Mouse (Mus musculus) heart, embryonic 12.5 days (tissue): Measurements from ENCODE around the gene 6820408C15Rik. TPM values are rescaled to one million over a fixed set of nuclear protein-coding genes. Genes with fewer than 3 reads are reported as not detected.

ENCODE experiments used
- ATAC-seq: fragments of 200-750 bp; cut with Nextera tagmentation; 2 replicates; pipeline ENCODE4 v1.8.0; 2017; ENCODE audit warnings: moderate TSS enrichment, moderate library complexity; ENCODE audit not compliant: insufficient number of reproducible peaks, low FRiP score
- H3K27ac ChIP-seq: fragments of 300-500 bp; sonication (generic); 2 replicates; pipeline ENCODE4 v1.5.1; 2016; ENCODE audit warnings: mild to moderate bottlenecking, moderate library complexity; ENCODE audit not compliant: poor library complexity, severe bottlenecking
- H3K27me3 ChIP-seq: fragments of 300-500 bp; sonication (generic); replicated peaks from 2 replicates; pipeline ENCODE4 v1.6.1; 2016; ENCODE audit warnings: mild to moderate bottlenecking, moderate library complexity
- H3K36me3 ChIP-seq: fragments of 300-500 bp; sonication (generic); 2 replicates; pipeline ENCODE4 v1.6.1; 2016; ENCODE audit warnings: mild to moderate bottlenecking, moderate library complexity
- H3K4me1 ChIP-seq: fragments of 300-500 bp; sonication (generic); replicated peaks from 2 replicates; pipeline ENCODE4 v1.6.1; 2016; ENCODE audit warnings: mild to moderate bottlenecking
- H3K4me2 ChIP-seq: fragments of 300-500 bp; sonication (generic); 2 replicates; pipeline ENCODE4 v1.6.1; 2016; ENCODE audit warnings: mild to moderate bottlenecking, moderate library complexity
- H3K4me3 ChIP-seq: fragments of 300-500 bp; sonication (generic); 2 replicates; pipeline ENCODE4 v1.5.1; 2016; ENCODE audit warnings: mild to moderate bottlenecking
- H3K9ac ChIP-seq: fragments of 300-500 bp; sonication (generic); 2 replicates; pipeline ENCODE4 v1.6.1; 2016; ENCODE audit warnings: mild to moderate bottlenecking, moderate library complexity
- H3K9me3 ChIP-seq: fragments of 300-500 bp; sonication (generic); replicated peaks from 2 replicates; pipeline ENCODE4 v1.6.1; 2016; ENCODE audit warnings: mild to moderate bottlenecking, moderate library complexity
- WGBS: fragments of 180-500 bp; shearing (Covaris S2); methylation state at CpG from one replicate; pipeline ENCODE4 v1.1.7; 2016; 5-methylcytosine and 5-hydroxymethylcytosine counted together
- polyA plus RNA-seq: library from polyadenylated mRNA; unstranded; fragments of >200 nt; fragmentation: Nextera tagmentation; extraction: Ambion mirVana; gene quantifications from 2 replicates; pipeline ENCODE4 v1.2.1, GENCODE M21; 2016

6820408C15Rik gene
- polyA plus RNA-seq, 1 experiment from 2014 or later = 2.1 TPM

DNA sequence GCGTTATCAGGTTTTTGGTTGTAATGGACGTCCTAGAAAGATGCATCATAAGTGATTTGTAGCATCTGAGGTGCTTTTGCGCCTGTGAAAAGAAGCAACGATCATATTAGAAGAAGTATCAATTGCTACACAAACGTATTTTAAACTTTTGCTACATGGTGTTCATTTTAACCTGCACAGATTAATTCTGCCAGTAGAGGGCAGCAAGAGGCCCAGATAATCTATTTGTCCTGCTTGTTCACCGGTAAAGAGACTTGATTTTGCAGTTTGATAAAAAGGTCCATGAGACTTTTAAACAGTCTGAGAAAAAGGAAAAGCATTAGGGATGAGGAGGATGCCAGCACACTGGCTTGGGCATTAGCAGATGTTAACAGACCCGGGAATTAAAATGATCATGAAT lies 55.6 kb downstream of the 6820408C15Rik start:
- H3K9ac ChIP-seq = no peak overlapping the region
- no peaks in the 10 kb centered on the region for H3K36me3 ChIP-seq
- H3K27me3 ChIP-seq = peaks cover 4% of the 10 kb centered on the region; the same call in 1 of the 2 replicates
- no peak overlapping the region for H3K4me2 ChIP-seq
- 24% methylated on average over 7 of the region's 7 CpGs for WGBS
- no peak for ATAC-seq
- H3K27ac ChIP-seq = no peak overlapping the region
- H3K9me3 ChIP-seq = no peaks in the 10 kb centered on the region
- H3K4me3 ChIP-seq = no peak overlapping the region
- H3K4me1 ChIP-seq = no peaks in the 10 kb centered on the region

DNA sequence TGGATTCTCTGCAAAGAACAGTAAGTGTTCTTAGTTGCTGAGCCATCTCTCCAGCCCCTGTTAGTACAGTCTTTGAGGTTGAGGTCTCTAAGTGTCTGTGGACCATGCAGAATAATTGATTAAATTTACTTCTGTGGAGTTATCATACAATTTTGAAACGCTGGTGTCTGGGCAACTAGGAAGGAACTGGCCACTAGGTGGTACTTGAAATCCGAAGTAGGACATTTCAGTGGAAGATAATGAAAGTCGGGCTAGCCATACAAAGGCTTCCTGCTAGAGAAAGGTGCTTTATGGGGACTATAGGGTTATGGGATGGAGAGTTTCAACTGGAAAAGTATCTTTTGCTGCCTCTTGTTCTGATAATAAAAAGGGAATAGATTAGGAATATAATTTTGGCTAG lies 57.0 kb downstream of the 6820408C15Rik start:
- 18% methylated on average over 3 of the region's 3 CpGs for WGBS
- peaks cover 4% of the 10 kb centered on the region; the same call in 1 of the 2 replicates for H3K27me3 ChIP-seq

DNA sequence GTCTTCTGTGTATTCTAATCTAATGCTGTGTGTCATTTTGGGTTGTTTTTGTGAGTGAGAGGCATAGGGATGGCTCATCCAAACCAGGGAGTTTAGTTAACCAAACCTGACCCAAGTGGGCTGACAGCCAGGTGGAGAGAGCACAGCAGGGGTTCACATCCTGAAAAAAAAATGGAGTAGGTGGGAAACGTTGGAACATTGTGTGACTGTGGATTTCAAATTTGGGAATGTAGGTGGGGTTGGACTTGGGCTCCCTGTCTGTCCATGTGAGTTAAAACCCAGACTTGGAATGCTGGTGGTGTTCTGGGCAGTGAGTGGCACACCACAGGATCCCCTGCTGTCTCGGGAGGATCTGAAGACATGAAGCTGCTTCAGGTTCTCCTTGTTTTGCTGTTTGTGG lies 61.4 kb downstream of the 6820408C15Rik start, which contains the start of gene Defb20:
Gene Defb20 (plus strand): TSS at position 301 of the 400 bp plus-strand sequence.
- Histone ChIP-seq H3K27ac (no peak within 1 kb of the TSS), H3K4me2 (no peak within 1 kb of the TSS), H3K36me3 (no peaks in the 10 kb centered on the region), H3K9me3 (no peaks in the 10 kb centered on the region), H3K9ac (no peak within 1 kb of the TSS), H3K4me3 (no peak within 1 kb of the TSS), H3K27me3 (0 out of 2 replicates have a peak, but pooled peaks cover 4% of the 10 kb centered on the region), H3K4me1 (no peaks in the 10 kb centered on the region)
- WGBS = 61% methylated on average over 2 of the region's 2 CpGs
- no peak for ATAC-seq

More for the DNA sequence above, 57.0 kb downstream of the 6820408C15Rik start:
- H3K4me2 ChIP-seq = no peak overlapping the region
- H3K9ac ChIP-seq = no peak overlapping the region
- no peaks in the 10 kb centered on the region for H3K4me1 ChIP-seq
- H3K36me3 ChIP-seq = no peaks in the 10 kb centered on the region
- no peak overlapping the region for H3K27ac ChIP-seq
- no peak for ATAC-seq
- no peak overlapping the region for H3K4me3 ChIP-seq
- H3K9me3 ChIP-seq = no peaks in the 10 kb centered on the region

DNA sequence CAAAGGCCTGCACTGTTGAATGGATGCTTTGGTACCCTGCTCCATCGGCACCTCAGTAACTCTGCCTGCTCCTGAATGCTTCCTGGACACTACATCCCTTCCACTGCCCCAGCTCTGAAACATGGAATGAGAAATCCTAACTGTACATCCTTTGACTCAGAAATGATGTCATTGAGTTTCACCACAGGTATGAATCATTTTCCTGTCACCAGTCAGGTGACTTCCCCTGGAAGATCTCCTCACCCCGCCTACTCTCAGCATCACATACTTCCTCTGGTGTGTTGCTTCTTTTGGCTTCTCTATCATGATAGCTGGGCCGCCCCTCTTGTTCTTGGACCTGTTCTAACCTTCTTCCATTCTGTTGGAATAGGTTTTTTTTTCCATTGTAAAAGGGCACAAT lies 65.5 kb downstream of the 6820408C15Rik start:
- no peak for ATAC-seq
- Histone ChIP-seq H3K4me1 (no peaks in the 10 kb centered on the region), H3K27ac (no peak overlapping the region), H3K9me3 (no peaks in the 10 kb centered on the region), H3K4me3 (no peak overlapping the region), H3K36me3 (no peaks in the 10 kb centered on the region), H3K9ac (no peak overlapping the region), H3K27me3 (no peaks in the 10 kb centered on the region), H3K4me2 (no peak overlapping the region)
- WGBS = 79% methylated on average over 3 of the region's 3 CpGs

DNA sequence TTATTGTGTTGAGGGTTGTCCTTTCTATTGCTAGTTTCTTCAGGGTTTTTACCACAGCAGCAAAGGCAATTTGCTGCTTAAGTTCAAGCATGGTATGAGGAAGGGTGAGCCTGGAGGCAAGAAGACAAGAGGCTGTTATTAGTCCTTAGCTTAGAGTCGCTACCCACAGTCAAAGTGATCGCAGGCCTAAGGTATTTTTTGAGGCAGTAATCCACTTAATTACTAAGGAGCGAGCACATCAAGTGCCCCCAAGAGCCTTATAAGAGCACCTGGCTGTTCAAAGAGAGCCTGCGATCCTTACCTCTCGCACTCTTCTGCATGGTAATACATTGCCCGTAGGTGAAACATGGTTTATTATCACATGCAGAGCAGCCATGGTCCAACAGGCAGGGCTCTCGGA lies 66.3 kb downstream of the 6820408C15Rik start:
- Histone ChIP-seq H3K4me1 (no peaks in the 10 kb centered on the region), H3K36me3 (no peaks in the 10 kb centered on the region), H3K27me3 (no peaks in the 10 kb centered on the region), H3K4me3 (no peak overlapping the region), H3K4me2 (no peak overlapping the region), H3K9me3 (no peaks in the 10 kb centered on the region), H3K27ac (no peak overlapping the region), H3K9ac (no peak overlapping the region)
- 83% methylated on average over 7 of the region's 7 CpGs for WGBS
- ATAC-seq = no peak

DNA sequence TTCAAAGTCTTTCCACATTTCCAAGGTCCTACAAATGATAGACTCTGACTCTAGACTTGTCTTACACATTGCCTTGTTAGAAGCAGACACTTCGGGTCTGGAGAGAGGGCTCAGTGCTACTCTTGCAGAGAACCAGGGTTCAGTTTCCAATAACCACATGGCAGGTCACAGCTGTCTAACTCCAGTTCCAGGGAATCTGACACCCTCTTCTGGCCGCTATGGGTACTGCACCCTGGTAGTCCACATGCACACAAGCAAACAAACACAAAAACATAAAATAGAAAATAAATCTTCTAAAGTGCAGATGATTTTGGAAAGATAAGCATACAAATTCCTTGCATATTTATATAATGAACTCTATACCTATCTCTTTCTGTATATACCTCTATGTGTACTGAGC lies 71.6 kb downstream of the 6820408C15Rik start:
- H3K4me3 ChIP-seq = no peak overlapping the region
- H3K9ac ChIP-seq = no peak overlapping the region
- ATAC-seq = no peak
- no peak overlapping the region for H3K4me2 ChIP-seq
- H3K27me3 ChIP-seq = no peaks in the 10 kb centered on the region
- H3K27ac ChIP-seq = no peak overlapping the region
- WGBS = 74% methylated on average over 2 of the region's 2 CpGs
- H3K4me1 ChIP-seq = no peaks in the 10 kb centered on the region
- peaks cover 3% of the 10 kb centered on the region; the same call in 1 of the 2 replicates for H3K9me3 ChIP-seq
- no peaks in the 10 kb centered on the region for H3K36me3 ChIP-seq

DNA sequence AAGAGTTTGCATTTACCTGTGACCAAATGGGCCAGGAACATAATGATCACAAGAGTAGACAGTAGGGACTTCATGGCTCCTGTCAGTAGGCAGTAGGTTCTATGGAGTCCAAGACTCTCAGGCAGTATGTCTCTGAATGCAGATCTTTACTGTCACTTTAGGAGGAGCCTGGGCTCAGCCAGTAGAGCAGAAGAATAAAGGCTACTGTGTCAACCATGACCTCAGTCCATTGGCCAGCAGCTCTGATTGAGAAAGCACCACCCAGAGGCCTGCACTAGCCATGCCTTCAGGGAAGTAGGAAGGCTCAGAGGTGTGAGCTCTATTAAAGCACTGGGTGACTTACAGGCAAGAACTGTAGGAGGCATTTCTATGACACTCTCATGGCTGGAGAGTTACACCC lies 74.7 kb downstream of the 6820408C15Rik start, which contains the start of gene Defb22:
Gene Defb22 (minus strand): TSS at position 101 of the 400 bp plus-strand sequence.
- H3K9ac ChIP-seq = no peak within 1 kb of the TSS
- peaks cover 3% of the 10 kb centered on the region; the same call in 1 of the 2 replicates for H3K9me3 ChIP-seq
- no peak within 1 kb of the TSS for H3K4me2 ChIP-seq
- no peaks in the 10 kb centered on the region for H3K27me3 ChIP-seq
- no peaks in the 10 kb centered on the region for H3K36me3 ChIP-seq
- H3K4me1 ChIP-seq = no peaks in the 10 kb centered on the region
- H3K27ac ChIP-seq = no peak within 1 kb of the TSS
- no peak within 1 kb of the TSS for H3K4me3 ChIP-seq
- no peak for ATAC-seq

DNA sequence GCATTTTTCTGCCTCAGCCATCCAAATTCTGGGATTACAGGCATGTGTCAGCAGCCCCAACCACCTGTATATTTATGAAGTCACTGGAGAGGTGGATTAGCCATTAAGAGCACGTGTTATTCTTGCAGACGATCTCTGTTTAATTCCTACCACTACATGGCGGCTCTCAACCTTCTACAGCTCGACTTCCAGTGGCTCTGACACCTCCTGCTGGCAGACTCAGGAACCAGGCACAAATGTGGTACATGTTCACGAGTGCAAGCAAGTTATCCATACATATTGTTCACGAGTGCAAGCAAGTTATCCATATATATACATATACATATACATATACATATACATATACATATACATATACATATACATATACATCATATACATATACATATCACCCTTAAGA lies 77.8 kb downstream of the 6820408C15Rik start:
- Histone ChIP-seq H3K4me3 (no peak overlapping the region), H3K27ac (no peak overlapping the region), H3K36me3 (no peaks in the 10 kb centered on the region), H3K27me3 (no peaks in the 10 kb centered on the region), H3K9ac (no peak overlapping the region), H3K4me1 (no peaks in the 10 kb centered on the region), H3K4me2 (no peak overlapping the region), H3K9me3 (no peaks in the 10 kb centered on the region)
- ATAC-seq = no peak
- 75% methylated on average over 6 of the region's 6 CpGs for WGBS

Other genes starting within 250 kb of the 6820408C15Rik start
- 63.2 and 69.2 TPM in 2 replicates for gene Csnk2a1, start 188.7 kb upstream of the 6820408C15Rik start, polyA plus RNA-seq
- gene Tbc1d20, start 121.8 kb upstream of the 6820408C15Rik start, polyA plus RNA-seq = 33.6 and 37.5 TPM in 2 replicates
- gene Rbck1, start 82.9 kb upstream of the 6820408C15Rik start, polyA plus RNA-seq = 65.3 and 68.9 TPM in 2 replicates
- 8.5 and 10.1 TPM in 2 replicates for gene Trib3, start 71.6 kb upstream of the 6820408C15Rik start, polyA plus RNA-seq
- 3.4 and 3.8 TPM in 2 replicates for gene Nrsn2, start 38.9 kb upstream of the 6820408C15Rik start, polyA plus RNA-seq
- 11.5 TPM in 2 replicates for gene Sox12, start 17.5 kb upstream of the 6820408C15Rik start, polyA plus RNA-seq
- 61.4 and 64.9 TPM in 2 replicates for gene Zcchc3, start 560 bp upstream of the 6820408C15Rik start, polyA plus RNA-seq
- not detected in 2 replicates for gene Defb23, start 49.0 kb downstream of the 6820408C15Rik start, polyA plus RNA-seq
- not detected in 2 replicates for gene Defb20, start 61.5 kb downstream of the 6820408C15Rik start, polyA plus RNA-seq
- gene Defb22, start 74.6 kb downstream of the 6820408C15Rik start, polyA plus RNA-seq = not detected in 2 replicates
- not detected in 2 replicates for gene Defb26, start 96.1 kb downstream of the 6820408C15Rik start, polyA plus RNA-seq
- gene Defb28, start 102.7 kb downstream of the 6820408C15Rik start, polyA plus RNA-seq = not detected in 2 replicates
- not detected in 2 replicates for gene Defb29, start 124.5 kb downstream of the 6820408C15Rik start, polyA plus RNA-seq
- gene Gm17416, start 153.8 kb downstream of the 6820408C15Rik start, polyA plus RNA-seq = not detected in 2 replicates
- gene Defb21, start 157.2 kb downstream of the 6820408C15Rik start, polyA plus RNA-seq = not detected in 2 replicates
- 0.88 and 0.98 TPM in 2 replicates for gene Defb19, start 164.7 kb downstream of the 6820408C15Rik start, polyA plus RNA-seq
- gene Defb45, start 183.8 kb downstream of the 6820408C15Rik start, polyA plus RNA-seq = not detected in 2 replicates
- gene Defb36, start 188.7 kb downstream of the 6820408C15Rik start, polyA plus RNA-seq = not detected in 2 replicates
- gene Defb25, start 207.5 kb downstream of the 6820408C15Rik start, polyA plus RNA-seq = not detected in 2 replicates
- 9.5 and 10.1 TPM in 2 replicates for gene Rem1, start 211.4 kb downstream of the 6820408C15Rik start, polyA plus RNA-seq